Mouse (Mus musculus): ENCODE measurements at regions not wholly inside any gene's neighbourhood (a gene's known extent, or its start where the extent isn't known, plus 50 kb on each side); places are given as distances from the start of the nearest gene placed in this dataset.

DNA sequence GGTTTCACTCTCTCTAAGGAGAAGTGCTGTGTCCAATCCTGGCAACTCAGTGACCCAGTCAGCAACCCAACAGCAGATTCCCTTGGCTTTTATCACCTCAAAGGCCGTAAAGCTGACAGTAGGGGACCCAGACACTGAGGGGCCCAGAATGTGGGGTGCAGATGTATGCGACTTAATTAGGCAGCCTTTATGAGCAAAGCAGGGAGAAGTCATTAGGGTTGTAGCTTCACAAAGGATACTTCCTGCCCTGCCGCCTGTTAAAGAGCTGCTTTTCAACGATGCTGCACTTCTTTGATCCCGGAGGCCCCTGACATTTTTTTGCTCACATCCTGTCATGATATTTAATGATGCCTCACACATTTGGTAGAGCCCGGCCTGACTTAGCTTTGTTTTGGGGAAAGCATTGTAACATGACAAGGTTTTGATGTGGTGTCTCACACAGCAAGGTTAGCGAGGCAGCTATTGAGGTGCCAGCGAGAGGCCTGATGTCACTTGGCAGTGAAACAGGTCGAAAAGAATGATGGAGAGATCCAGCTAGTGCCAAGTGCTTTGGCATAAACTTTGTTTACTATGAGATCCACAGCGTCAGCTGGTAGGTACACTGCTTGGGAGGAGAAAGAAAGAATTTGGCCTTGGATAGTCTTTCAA lies 240.2 kb downstream of the Slc4a3 start:
- Histone ChIP-seq H3K36me3 (ENCODE audit: insufficient read depth, low read length) (no peaks in the 10 kb centered on the region), H3K4me3 (ENCODE audit: low read depth, low read length) (no peak overlapping the region), H3K27me3 (ENCODE audit: insufficient read depth, low read length) (no peaks in the 10 kb centered on the region), H3K9ac (replicated peaks; ENCODE audit: low read length, poor library complexity, severe bottlenecking) (no peak overlapping the region), H3K27ac (ENCODE audit: low read depth, low read length) (no peak overlapping the region), H3K4me1 (ENCODE audit: insufficient read depth, low read length) (no peaks in the 10 kb centered on the region), H3K4me2 (ENCODE audit: low read depth, low read length, poor library complexity, severe bottlenecking) (no peak overlapping the region), H3K9me3 (ENCODE audit: low read length) (no peaks in the 10 kb centered on the region)
- TF ChIP-seq CTCF (IDR thresholded peaks at IDR 0.05) = no peak
- 38% methylated on average over 10 of the region's 10 CpGs for WGBS
- ATAC-seq (ENCODE audit: low FRiP score) = no peak
- peak; percentile 70 for DNase-seq (ENCODE audit: low spot score)

DNA sequence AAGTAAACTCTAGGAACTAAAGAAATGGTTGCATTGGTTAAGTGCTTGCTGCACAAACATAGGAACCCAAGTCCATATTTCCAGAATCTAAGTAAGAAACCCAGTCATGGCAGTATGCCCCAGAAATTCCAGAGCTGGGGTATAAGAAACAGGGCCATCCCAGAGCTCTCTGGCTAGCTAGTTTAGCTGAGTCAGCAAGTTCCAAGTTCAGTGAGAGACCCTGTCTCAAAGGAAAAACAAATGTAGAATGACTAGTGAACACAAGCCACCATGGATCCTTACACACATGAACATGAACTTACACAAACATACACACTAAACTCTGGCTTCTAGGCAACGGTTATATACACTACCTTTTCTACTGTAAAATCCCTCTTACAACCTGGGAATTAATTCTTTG lies 245.4 kb downstream of the Slc4a3 start:
- ATAC-seq (ENCODE audit: low FRiP score) = no peak
- Histone ChIP-seq H3K4me2 (ENCODE audit: low read depth, low read length, poor library complexity, severe bottlenecking) (no peak overlapping the region), H3K4me1 (ENCODE audit: insufficient read depth, low read length) (no peaks in the 10 kb centered on the region), H3K4me3 (ENCODE audit: low read depth, low read length) (no peak overlapping the region), H3K9ac (replicated peaks; ENCODE audit: low read length, poor library complexity, severe bottlenecking) (no peak overlapping the region), H3K27me3 (ENCODE audit: insufficient read depth, low read length) (no peaks in the 10 kb centered on the region), H3K36me3 (ENCODE audit: insufficient read depth, low read length) (no peaks in the 10 kb centered on the region), H3K27ac (ENCODE audit: low read depth, low read length) (no peak overlapping the region), H3K9me3 (ENCODE audit: low read length) (0 out of 2 replicates have a peak, but pooled peaks cover 4% of the 10 kb centered on the region)
- 84% methylated on average over 1 of the region's 1 CpGs for WGBS
- no peak for TF ChIP-seq CTCF (IDR thresholded peaks at IDR 0.05)
- DNase-seq (ENCODE audit: low spot score) = no peak

DNA sequence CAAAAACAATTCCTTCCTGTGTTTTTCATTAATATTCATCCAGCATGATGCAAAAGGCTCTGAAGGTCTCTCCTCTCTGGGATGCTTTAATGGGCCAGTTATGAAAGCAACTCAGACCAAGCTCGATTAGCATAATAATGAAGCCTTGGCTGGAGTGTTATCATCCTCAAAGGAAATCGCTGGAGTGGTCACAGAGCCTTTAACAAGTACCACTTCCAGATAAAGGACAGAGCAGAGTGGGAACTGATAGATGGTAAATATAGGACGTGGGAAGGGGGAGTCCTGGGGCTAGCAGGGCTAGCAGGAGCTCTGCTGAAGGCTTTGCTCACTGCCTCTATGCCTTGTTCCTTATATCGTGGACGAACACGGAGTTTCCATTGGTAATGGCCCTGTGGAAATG lies 251.7 kb downstream of the Slc4a3 start:
- no peak for TF ChIP-seq CTCF (IDR thresholded peaks at IDR 0.05)
- no peak overlapping the region for H3K9ac ChIP-seq (replicated peaks; ENCODE audit: low read length, poor library complexity, severe bottlenecking)
- H3K27ac ChIP-seq (ENCODE audit: low read depth, low read length) = no peak overlapping the region
- no peaks in the 10 kb centered on the region for H3K4me1 ChIP-seq (ENCODE audit: insufficient read depth, low read length)
- H3K4me2 ChIP-seq (ENCODE audit: low read depth, low read length, poor library complexity, severe bottlenecking) = no peak overlapping the region
- H3K4me3 ChIP-seq (ENCODE audit: low read depth, low read length) = no peak overlapping the region
- no peak for ATAC-seq (ENCODE audit: low FRiP score)
- 0 out of 2 replicates have a peak, but pooled peaks cover 3% of the 10 kb centered on the region for H3K9me3 ChIP-seq (ENCODE audit: low read length)
- WGBS = 34% methylated on average over 6 of the region's 6 CpGs
- no peaks in the 10 kb centered on the region for H3K36me3 ChIP-seq (ENCODE audit: insufficient read depth, low read length)
- DNase-seq (ENCODE audit: low spot score) = no peak
- H3K27me3 ChIP-seq (ENCODE audit: insufficient read depth, low read length) = no peaks in the 10 kb centered on the region

DNA sequence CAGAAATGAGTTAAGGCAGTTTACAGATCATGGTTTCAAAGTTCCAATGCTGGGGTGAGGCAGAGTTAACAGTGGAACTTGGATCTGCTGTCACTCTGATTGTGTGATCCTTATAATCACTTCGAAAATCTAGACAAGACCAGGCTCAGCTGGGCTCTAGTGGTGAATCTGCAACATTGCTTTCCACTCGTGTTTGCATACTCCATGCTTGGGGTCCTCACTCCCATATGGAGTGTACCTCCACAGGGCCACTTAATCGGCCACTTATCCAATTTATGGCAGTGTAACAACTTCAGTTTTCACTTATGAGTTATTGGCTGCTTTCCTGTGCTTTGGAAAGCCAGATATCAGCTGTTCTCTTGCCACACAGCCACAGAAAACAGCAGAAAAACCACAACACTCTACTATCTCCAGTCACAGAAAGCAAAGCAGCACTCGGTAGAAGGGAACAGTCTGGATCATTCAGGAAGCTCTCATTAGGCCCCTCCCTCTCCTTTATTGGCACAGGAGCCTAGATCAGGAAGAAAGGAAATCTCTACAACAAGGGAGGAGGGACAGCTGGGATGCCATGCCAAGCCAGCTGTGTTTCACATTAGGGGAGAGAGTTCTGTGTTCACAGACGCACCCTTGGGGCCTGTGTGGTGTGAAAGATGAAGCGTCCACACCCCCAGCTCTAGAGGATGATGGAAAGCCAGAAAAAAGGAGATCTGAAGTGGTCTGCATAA lies 252.5 kb downstream of the Slc4a3 start:
- Histone ChIP-seq H3K4me1 (ENCODE audit: insufficient read depth, low read length) (no peaks in the 10 kb centered on the region), H3K4me3 (ENCODE audit: low read depth, low read length) (no peak overlapping the region), H3K27ac (ENCODE audit: low read depth, low read length) (no peak overlapping the region), H3K9ac (replicated peaks; ENCODE audit: low read length, poor library complexity, severe bottlenecking) (no peak overlapping the region), H3K27me3 (ENCODE audit: insufficient read depth, low read length) (no peaks in the 10 kb centered on the region), H3K4me2 (ENCODE audit: low read depth, low read length, poor library complexity, severe bottlenecking) (no peak overlapping the region), H3K36me3 (ENCODE audit: insufficient read depth, low read length) (no peaks in the 10 kb centered on the region), H3K9me3 (ENCODE audit: low read length) (no peaks in the 10 kb centered on the region)
- ATAC-seq (ENCODE audit: low FRiP score) (no peak), DNase-seq (ENCODE audit: low spot score) (no peak)
- TF ChIP-seq CTCF (IDR thresholded peaks at IDR 0.05) = no peak
- 65% methylated on average over 6 of the region's 6 CpGs for WGBS

DNA sequence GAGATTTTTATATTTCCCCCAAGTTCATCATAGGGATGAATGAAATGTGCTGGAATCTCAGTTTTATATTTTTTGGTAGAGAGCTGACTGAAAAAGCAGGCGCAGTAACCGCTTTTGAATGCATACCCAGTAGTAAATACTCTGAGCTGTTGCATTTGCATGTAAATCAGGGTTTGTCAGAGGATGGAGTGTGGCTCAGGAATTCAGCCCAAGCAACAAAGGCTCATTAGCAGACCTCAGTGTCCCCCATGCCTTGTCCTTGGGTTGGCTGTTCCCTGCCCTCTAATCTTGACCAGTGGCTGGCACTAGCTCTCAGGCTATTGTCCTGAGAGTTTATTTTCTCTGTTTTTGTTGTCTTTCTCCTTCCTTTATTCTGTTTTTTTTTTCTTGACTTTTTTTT lies 258.4 kb downstream of the Slc4a3 start:
- TF ChIP-seq CTCF (IDR thresholded peaks at IDR 0.05) = no peak
- Histone ChIP-seq H3K9ac (replicated peaks; ENCODE audit: low read length, poor library complexity, severe bottlenecking) (no peak overlapping the region), H3K27ac (ENCODE audit: low read depth, low read length) (no peak overlapping the region), H3K36me3 (ENCODE audit: insufficient read depth, low read length) (no peaks in the 10 kb centered on the region), H3K4me1 (ENCODE audit: insufficient read depth, low read length) (no peaks in the 10 kb centered on the region), H3K27me3 (ENCODE audit: insufficient read depth, low read length) (no peaks in the 10 kb centered on the region), H3K4me2 (ENCODE audit: low read depth, low read length, poor library complexity, severe bottlenecking) (no peak overlapping the region), H3K9me3 (ENCODE audit: low read length) (no peaks in the 10 kb centered on the region), H3K4me3 (ENCODE audit: low read depth, low read length) (no peak overlapping the region)
- 37% methylated on average over 2 of the region's 2 CpGs for WGBS
- DNase-seq (ENCODE audit: low spot score) (no peak), ATAC-seq (ENCODE audit: low FRiP score) (no peak)

DNA sequence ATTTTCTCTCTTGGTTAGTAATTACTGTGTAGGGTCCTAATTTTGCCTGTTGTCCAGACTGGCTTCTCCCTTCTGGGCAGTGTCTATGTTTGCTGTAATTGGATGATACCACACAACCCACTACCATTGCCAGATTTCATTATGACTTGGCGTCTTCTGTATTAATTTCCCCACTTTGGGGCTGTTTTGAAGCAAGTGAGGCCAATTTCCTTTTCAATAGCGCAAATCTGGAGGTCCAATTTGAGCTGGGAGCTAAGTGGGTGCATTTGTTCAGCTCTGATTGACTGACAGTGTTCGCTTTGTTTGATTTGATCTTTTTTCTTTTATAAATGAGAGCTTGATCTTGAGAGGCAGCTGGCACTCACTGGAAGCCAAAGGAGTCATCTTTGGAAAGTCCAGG lies 266.4 kb downstream of the Slc4a3 start:
- no peak overlapping the region for H3K9ac ChIP-seq (replicated peaks; ENCODE audit: low read length, poor library complexity, severe bottlenecking)
- H3K4me1 ChIP-seq (ENCODE audit: insufficient read depth, low read length) = no peaks in the 10 kb centered on the region
- no peak overlapping the region for H3K4me2 ChIP-seq (ENCODE audit: low read depth, low read length, poor library complexity, severe bottlenecking)
- H3K4me3 ChIP-seq (ENCODE audit: low read depth, low read length) = no peak overlapping the region
- WGBS = 66% methylated on average over 3 of the region's 3 CpGs
- no peaks in the 10 kb centered on the region for H3K27me3 ChIP-seq (ENCODE audit: insufficient read depth, low read length)
- H3K27ac ChIP-seq (ENCODE audit: low read depth, low read length) = no peak overlapping the region
- H3K9me3 ChIP-seq (ENCODE audit: low read length) = no peaks in the 10 kb centered on the region
- ATAC-seq (ENCODE audit: low FRiP score) (no peak), DNase-seq (ENCODE audit: low spot score) (no peak)
- no peaks in the 10 kb centered on the region for H3K36me3 ChIP-seq (ENCODE audit: insufficient read depth, low read length)
- no peak for TF ChIP-seq CTCF (IDR thresholded peaks at IDR 0.05)

All from midbrain, postnatal 0 days (tissue).